Mouse (Mus musculus) forebrain, embryonic 11.5 days (tissue): Measurements from ENCODE around the gene Slc16a8. TPM values are rescaled to one million over a fixed set of nuclear protein-coding genes. Genes with fewer than 3 reads are reported as not detected.

ENCODE experiments used
- ATAC-seq: fragments of 200-750 bp; cut with Nextera tagmentation; replicated peaks from 2 replicates; pipeline ENCODE4 v1.8.0; 2017; ENCODE audit warnings: moderate TSS enrichment; ENCODE audit not compliant: low FRiP score
- DNase-seq: peaks from one replicate; pipeline ENCODE4 v3.0.0-alpha.2; 2017; ENCODE audit warnings: low spot score
- H3K27ac ChIP-seq: fragments of 300-500 bp; sonication (generic); 2 replicates; pipeline ENCODE4 v1.5.1; 2014; ENCODE audit warnings: low read depth, low read length
- H3K27me3 ChIP-seq: fragments of 300-500 bp; sonication (generic); 2 replicates; pipeline ENCODE4 v1.6.1; 2014; ENCODE audit warnings: mild to moderate bottlenecking, low read length, mixed read lengths; ENCODE audit not compliant: control insufficient read depth, insufficient read depth
- H3K36me3 ChIP-seq: fragments of 300-500 bp; sonication (generic); 2 replicates; pipeline ENCODE4 v1.6.1; 2014; ENCODE audit warnings: mild to moderate bottlenecking, low read length, moderate library complexity, mixed read lengths; ENCODE audit not compliant: control insufficient read depth, insufficient read depth
- H3K4me1 ChIP-seq: fragments of 300-500 bp; sonication (generic); replicated peaks from 2 replicates; pipeline ENCODE4 v1.6.1; 2014; ENCODE audit warnings: low read length, mixed read lengths; ENCODE audit not compliant: control insufficient read depth, insufficient read depth
- H3K4me2 ChIP-seq: fragments of 300-500 bp; sonication (generic); 2 replicates; pipeline ENCODE4 v1.6.1; 2014; ENCODE audit warnings: low read depth, mild to moderate bottlenecking, low read length, moderate library complexity, mixed read lengths; ENCODE audit not compliant: severe bottlenecking
- H3K4me3 ChIP-seq: fragments of 300-500 bp; sonication (generic); 2 replicates; pipeline ENCODE4 v1.5.1; 2014; ENCODE audit warnings: low read depth, low read length
- H3K9ac ChIP-seq: fragments of 300-500 bp; sonication (generic); 2 replicates; pipeline ENCODE4 v1.6.1; 2014; ENCODE audit warnings: low read length
- H3K9me3 ChIP-seq: fragments of 300-500 bp; sonication (generic); 2 replicates; pipeline ENCODE4 v1.6.1; 2016; ENCODE audit warnings: low read length, mixed read lengths; ENCODE audit not compliant: control insufficient read depth
- WGBS: fragments of 180-500 bp; shearing (Covaris S2); extraction: QIAGEN DNeasy Blood & Tissue Kit; methylation state at CpG from one replicate; pipeline ENCODE4 v1.1.7; 2014; 5-methylcytosine and 5-hydroxymethylcytosine counted together
- polyA plus RNA-seq: library from polyadenylated mRNA; unstranded; fragments of >200 nt; fragmentation: Nextera tagmentation; extraction: Ambion mirVana; gene quantifications from 2 replicates; pipeline ENCODE4 v1.2.1, GENCODE M21; 2014

The Slc16a8 gene
- polyA plus RNA-seq, 1 experiment from 2014 or later = not detected

DNA sequence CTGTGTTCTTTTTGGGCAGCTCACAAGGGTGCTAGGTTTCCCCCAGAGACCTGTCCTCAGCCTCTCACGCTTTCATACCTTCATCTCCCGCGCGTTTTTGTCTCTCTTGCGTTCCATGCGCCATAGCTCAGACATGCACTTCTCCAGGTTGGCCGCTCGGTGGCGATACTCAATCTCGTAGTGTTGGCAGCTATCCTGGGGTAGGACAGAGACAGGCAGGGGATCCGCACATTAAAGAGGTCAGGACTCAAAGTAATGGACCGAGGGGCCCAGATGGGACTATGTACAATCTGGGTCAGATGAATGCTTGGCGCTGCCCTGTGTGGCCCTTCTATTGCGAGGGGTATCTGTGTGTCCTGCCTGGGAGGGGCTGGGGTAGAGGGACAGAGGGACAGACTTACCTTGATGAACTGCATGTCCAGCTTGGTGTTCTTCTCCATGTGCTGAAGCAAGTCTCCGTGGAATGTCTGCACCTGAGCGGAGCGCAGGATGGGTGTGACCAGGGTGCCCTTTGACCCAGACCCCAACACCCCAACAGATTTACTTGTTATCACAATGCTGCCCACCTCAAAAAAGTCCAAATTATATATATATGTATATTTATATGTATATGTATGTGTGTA is 16.7 kb upstream of the Slc16a8 start:
- H3K27ac ChIP-seq = no peak overlapping the region
- H3K9ac ChIP-seq = peak overlapping the region; percentile 61
- ATAC-seq = peak; percentile 69; the same call in 1 of the 2 replicates
- 14% methylated on average over 17 of the region's 17 CpGs for WGBS
- H3K4me1 ChIP-seq = 0 out of 2 replicates have a peak, but pooled peaks cover 4% of the 10 kb centered on the region
- H3K4me3 ChIP-seq = peak overlapping the region; percentile 33
- H3K9me3 ChIP-seq = no peaks in the 10 kb centered on the region
- H3K4me2 ChIP-seq = peak overlapping the region; percentile 92
- DNase-seq = peak; percentile 82
- H3K27me3 ChIP-seq = no peaks in the 10 kb centered on the region
- H3K36me3 ChIP-seq = no peaks in the 10 kb centered on the region

- no peaks in the 10 kb centered on the region; the same call in 1 of the 2 replicates for H3K27me3 ChIP-seq
These were observed 16.0 kb upstream of the Slc16a8 start for GRCm38 (mm10) chr15:79270317-79271123.

GRCm38 (mm10) chr15:79268521-79268920 is 14.0 kb upstream of the Slc16a8 start:
- DNase-seq = no peak
- WGBS = 37% methylated on average over 1 of the region's 1 CpGs
- ATAC-seq = no peak
- Histone ChIP-seq H3K4me2 (no peak overlapping the region), H3K9me3 (no peaks in the 10 kb centered on the region), H3K4me1 (0 out of 2 replicates have a peak, but pooled peaks cover 4% of the 10 kb centered on the region), H3K27ac (no peak overlapping the region), H3K9ac (no peak overlapping the region), H3K4me3 (no peak overlapping the region), H3K36me3 (no peaks in the 10 kb centered on the region), H3K27me3 (no peaks in the 10 kb centered on the region; the same call in 1 of the 2 replicates)

More at GRCm38 (mm10) chr15:79270317-79271123, 16.0 kb upstream of the Slc16a8 start:
- 0 out of 2 replicates have a peak, but pooled peaks cover 4% of the 10 kb centered on the region for H3K4me1 ChIP-seq
- peak overlapping the region; percentile 92 for H3K4me2 ChIP-seq
- peak overlapping the region; percentile 33 for H3K4me3 ChIP-seq
- H3K9ac ChIP-seq = peak overlapping the region; percentile 61
- no peak overlapping the region for H3K27ac ChIP-seq
- WGBS = under 1% methylated on average over 33 of the region's 33 CpGs
- H3K9me3 ChIP-seq = no peaks in the 10 kb centered on the region
- peak; percentile 85 for DNase-seq
- H3K36me3 ChIP-seq = no peaks in the 10 kb centered on the region
- peak; percentile 80 for ATAC-seq

GRCm38 (mm10) chr15:79265384-79265783 is 10.8 kb upstream of the Slc16a8 start:
- H3K9ac ChIP-seq = no peak overlapping the region
- no peak for DNase-seq
- no peak overlapping the region for H3K4me3 ChIP-seq
- H3K27me3 ChIP-seq = peaks cover 26% of the 10 kb centered on the region
- H3K27ac ChIP-seq = no peak overlapping the region
- WGBS = 76% methylated on average over 4 of the region's 4 CpGs
- no peaks in the 10 kb centered on the region for H3K9me3 ChIP-seq
- peaks cover 5% of the 10 kb centered on the region; the same call in 1 of the 2 replicates for H3K4me1 ChIP-seq
- no peak overlapping the region for H3K4me2 ChIP-seq
- H3K36me3 ChIP-seq = no peaks in the 10 kb centered on the region
- ATAC-seq = no peak

DNA sequence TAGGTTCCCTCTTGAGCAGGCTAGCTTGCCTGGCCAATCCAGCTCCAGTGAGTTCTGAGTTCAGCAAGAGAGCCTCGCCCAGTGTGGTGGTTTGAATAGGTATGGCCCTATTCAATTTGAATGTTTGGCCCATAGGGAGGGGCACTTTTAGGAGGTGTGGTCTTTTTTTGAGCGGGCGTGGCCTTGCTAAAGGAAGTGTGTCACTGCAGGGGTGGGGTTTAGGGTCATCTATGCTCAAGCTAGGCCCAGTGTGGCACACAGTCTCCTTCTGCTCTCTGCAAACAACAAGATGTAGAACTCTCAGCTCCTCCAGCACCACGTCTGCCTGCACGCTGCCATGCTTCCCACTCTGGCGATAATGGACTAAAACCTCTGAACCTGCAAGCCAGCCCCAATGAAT is 9.2 kb upstream of the Slc16a8 start:
- peaks cover 5% of the 10 kb centered on the region; the same call in 1 of the 2 replicates for H3K4me1 ChIP-seq
- no peak overlapping the region for H3K27ac ChIP-seq
- WGBS = 88% methylated on average over 6 of the region's 6 CpGs
- ATAC-seq (no peak), DNase-seq (no peak)
- no peaks in the 10 kb centered on the region for H3K36me3 ChIP-seq
- H3K9ac ChIP-seq = no peak overlapping the region
- H3K4me2 ChIP-seq = no peak overlapping the region
- peaks cover 36% of the 10 kb centered on the region for H3K27me3 ChIP-seq
- H3K9me3 ChIP-seq = no peaks in the 10 kb centered on the region
- H3K4me3 ChIP-seq = no peak overlapping the region

DNA sequence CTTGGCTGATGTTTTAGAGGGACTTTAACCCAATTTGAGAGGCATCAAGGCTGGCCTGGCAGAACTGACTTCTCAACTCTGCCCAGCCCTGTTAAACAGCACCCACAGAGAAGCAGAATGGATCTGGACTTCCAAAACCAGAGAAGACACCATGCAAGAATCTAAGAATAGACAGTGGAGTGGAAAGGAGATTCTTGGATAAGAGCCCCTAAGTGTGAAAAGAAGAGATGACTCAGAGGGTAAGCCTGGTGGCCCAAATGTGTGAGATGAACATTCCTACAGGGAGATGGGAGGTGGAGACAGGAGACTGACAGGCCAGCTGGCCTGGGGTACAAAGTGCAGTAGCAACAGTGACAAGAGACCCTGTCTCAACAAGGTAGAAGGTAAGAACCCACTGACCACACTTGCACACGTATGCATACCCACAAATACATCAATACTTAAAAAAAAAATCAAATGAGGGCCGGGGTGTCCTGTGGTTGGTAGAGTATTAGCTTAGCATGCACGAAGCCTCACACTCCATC is 8.3 kb upstream of the Slc16a8 start:
- H3K4me3 ChIP-seq = no peak overlapping the region
- peaks cover 36% of the 10 kb centered on the region for H3K27me3 ChIP-seq
- 86% methylated on average over 3 of the region's 3 CpGs for WGBS
- DNase-seq = no peak
- no peaks in the 10 kb centered on the region for H3K36me3 ChIP-seq
- H3K9me3 ChIP-seq = no peaks in the 10 kb centered on the region
- no peak overlapping the region for H3K9ac ChIP-seq
- ATAC-seq = no peak
- no peak overlapping the region for H3K4me2 ChIP-seq
- H3K4me1 ChIP-seq = peaks cover 5% of the 10 kb centered on the region; the same call in 1 of the 2 replicates
- H3K27ac ChIP-seq = no peak overlapping the region

GRCm38 (mm10) chr15:79262375-79262774 is 7.8 kb upstream of the Slc16a8 start:
- peak; percentile 71 for DNase-seq
- ATAC-seq = no peak

DNA sequence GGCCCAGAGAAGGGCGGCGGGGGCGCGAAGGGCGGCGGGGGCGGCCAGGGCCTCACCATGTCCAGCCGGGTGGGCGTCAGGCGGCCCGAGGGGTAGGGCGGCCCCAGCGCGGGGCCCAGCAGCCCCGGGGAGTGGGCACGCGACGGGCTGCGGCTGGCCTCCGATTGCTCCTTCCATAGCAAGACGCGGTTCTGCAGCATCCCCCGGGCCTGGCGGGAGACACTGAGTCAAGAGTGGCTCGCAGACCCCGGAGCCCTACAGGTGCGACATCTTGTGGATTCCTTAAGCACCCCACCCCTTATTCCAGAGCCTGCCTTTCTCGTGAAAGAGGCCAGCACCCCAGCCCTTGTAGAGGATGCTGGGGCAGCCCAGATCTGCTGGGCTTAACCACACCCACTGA is 7.2 kb upstream of the Slc16a8 start:
- peak overlapping the region; percentile 66 for H3K4me2 ChIP-seq
- peak; percentile 68 for DNase-seq
- no peaks in the 10 kb centered on the region for H3K9me3 ChIP-seq
- peaks cover 5% of the 10 kb centered on the region; the same call in 1 of the 2 replicates for H3K4me1 ChIP-seq
- H3K27me3 ChIP-seq = peaks cover 36% of the 10 kb centered on the region
- no peak overlapping the region for H3K27ac ChIP-seq
- peak overlapping the region; percentile 51 for H3K9ac ChIP-seq
- H3K36me3 ChIP-seq = no peaks in the 10 kb centered on the region
- H3K4me3 ChIP-seq = peak overlapping the region; percentile 47
- 0% methylated on average over 28 of the region's 28 CpGs for WGBS
- peak; percentile 56; the same call in 1 of the 2 replicates for ATAC-seq

More at GRCm38 (mm10) chr15:79262375-79262774, 7.8 kb upstream of the Slc16a8 start:
- H3K9ac ChIP-seq = no peak overlapping the region
- no peak overlapping the region for H3K27ac ChIP-seq
- H3K9me3 ChIP-seq = no peaks in the 10 kb centered on the region
- peaks cover 36% of the 10 kb centered on the region for H3K27me3 ChIP-seq
- H3K4me2 ChIP-seq = peak overlapping the region; percentile 66; the same call in 1 of the 2 replicates
- H3K4me1 ChIP-seq = peaks cover 5% of the 10 kb centered on the region; the same call in 1 of the 2 replicates
- no peak overlapping the region; the same call in 1 of the 2 replicates for H3K4me3 ChIP-seq
- H3K36me3 ChIP-seq = no peaks in the 10 kb centered on the region
- WGBS = 20% methylated on average over 13 of the region's 13 CpGs
